Mouse (Mus musculus): ENCODE measurements around the gene Gfra4. TPM values are rescaled to one million over a fixed set of nuclear protein-coding genes. Genes with fewer than 3 reads are reported as not detected.

Gfra4 gene
- 58.3 and 63.5 TPM in 2 replicates for polyA plus RNA-seq (2012; rRNA removed)

GRCm38 (mm10) chr2:131042988-131043387 is at the start of gene Gfra4:
Gene Gfra4 (minus strand): TSS chr2:131043088.
- H3K36me3 ChIP-seq (ENCODE audit: control insufficient read depth, insufficient read depth, low read length), result no peaks in the 10 kb centered on the region
- H3K27me3 ChIP-seq (ENCODE audit: control insufficient read depth, insufficient read depth, low read length), result no peaks in the 10 kb centered on the region
- H3K27ac ChIP-seq (ENCODE audit: control insufficient read depth, insufficient read depth, low read depth, low read length), result no peak within 1 kb of the TSS
- TF ChIP-seq POLR2A (IDR thresholded peaks at IDR 0.05; ENCODE audit: control insufficient read depth, low read depth, low read length) (no peak), CTCF (IDR thresholded peaks at IDR 0.05; ENCODE audit: control insufficient read depth, insufficient read depth, insufficient replicate concordance, low read depth, low read length) (no peak)
- H3K4me1 ChIP-seq (ENCODE audit: control insufficient read depth, insufficient read depth, low read length), result peaks cover 11% of the 10 kb centered on the region
- H3K4me3 ChIP-seq (ENCODE audit: control insufficient read depth, low read depth, low read length), result no peak within 1 kb of the TSS

- H3K4me1 ChIP-seq (ENCODE audit: control insufficient read depth, insufficient read depth, low read length), result no peaks in the 10 kb centered on the region
- H3K4me3 ChIP-seq (ENCODE audit: control insufficient read depth, low read depth, low read length), result no peak overlapping the region
- H3K27me3 ChIP-seq (ENCODE audit: control insufficient read depth, insufficient read depth, low read length), result no peaks in the 10 kb centered on the region
- no peaks in the 10 kb centered on the region for H3K36me3 ChIP-seq (ENCODE audit: control insufficient read depth, insufficient read depth, low read length)
- no peak overlapping the region for H3K27ac ChIP-seq (ENCODE audit: control insufficient read depth, insufficient read depth, low read depth, low read length)
- TF ChIP-seq CTCF (IDR thresholded peaks at IDR 0.05; ENCODE audit: control insufficient read depth, insufficient read depth, insufficient replicate concordance, low read depth, low read length) (no peak), POLR2A (IDR thresholded peaks at IDR 0.05; ENCODE audit: control insufficient read depth, low read depth, low read length) (no peak)
Measured at GRCm38 (mm10) chr2:131090852-131091251, 48.0 kb upstream of the Gfra4 start.

GRCm38 (mm10) chr2:131089634-131090033 is 46.7 kb upstream of the Gfra4 start:
- H3K27ac ChIP-seq (ENCODE audit: control insufficient read depth, insufficient read depth, low read depth, low read length), result no peak overlapping the region
- H3K36me3 ChIP-seq (ENCODE audit: control insufficient read depth, insufficient read depth, low read length), result no peaks in the 10 kb centered on the region
- no peaks in the 10 kb centered on the region for H3K27me3 ChIP-seq (ENCODE audit: control insufficient read depth, insufficient read depth, low read length)
- no peak overlapping the region for H3K4me3 ChIP-seq (ENCODE audit: control insufficient read depth, low read depth, low read length)
- TF ChIP-seq POLR2A (IDR thresholded peaks at IDR 0.05; ENCODE audit: control insufficient read depth, low read depth, low read length) (no peak), CTCF (IDR thresholded peaks at IDR 0.05; ENCODE audit: control insufficient read depth, insufficient read depth, insufficient replicate concordance, low read depth, low read length) (no peak)
- no peaks in the 10 kb centered on the region for H3K4me1 ChIP-seq (ENCODE audit: control insufficient read depth, insufficient read depth, low read length)

GRCm38 (mm10) chr2:131088581-131088980 is 45.7 kb upstream of the Gfra4 start:
- TF ChIP-seq CTCF (IDR thresholded peaks at IDR 0.05; ENCODE audit: control insufficient read depth, insufficient read depth, insufficient replicate concordance, low read depth, low read length), result no peak
- Histone ChIP-seq H3K4me3 (ENCODE audit: control insufficient read depth, low read depth, low read length) (no peak overlapping the region), H3K4me1 (ENCODE audit: control insufficient read depth, insufficient read depth, low read length) (no peaks in the 10 kb centered on the region), H3K36me3 (ENCODE audit: control insufficient read depth, insufficient read depth, low read length) (no peaks in the 10 kb centered on the region), H3K27me3 (ENCODE audit: control insufficient read depth, insufficient read depth, low read length) (no peaks in the 10 kb centered on the region), H3K27ac (ENCODE audit: control insufficient read depth, insufficient read depth, low read depth, low read length) (no peak overlapping the region)

GRCm38 (mm10) chr2:131086667-131087390 is 43.9 kb upstream of the Gfra4 start, which contains the start of gene Siglec1:
Gene Siglec1 (minus strand): TSS chr2:131086765.
- H3K27me3 ChIP-seq (ENCODE audit: control insufficient read depth, insufficient read depth, low read length), result no peaks in the 10 kb centered on the region
- H3K4me1 ChIP-seq (ENCODE audit: control insufficient read depth, insufficient read depth, low read length), result no peaks in the 10 kb centered on the region
- H3K4me3 ChIP-seq (ENCODE audit: control insufficient read depth, low read depth, low read length), result no peak within 1 kb of the TSS
- H3K27ac ChIP-seq (ENCODE audit: control insufficient read depth, insufficient read depth, low read depth, low read length), result 0 out of 2 replicates have a peak within 1 kb of the TSS, but pooled peaks have one; percentile 7
- no peak for TF ChIP-seq POLR2A (IDR thresholded peaks at IDR 0.05; ENCODE audit: control insufficient read depth, low read depth, low read length)
- TF ChIP-seq CTCF (IDR thresholded peaks at IDR 0.05; ENCODE audit: control insufficient read depth, insufficient read depth, insufficient replicate concordance, low read depth, low read length), result no peak
- no peaks in the 10 kb centered on the region for H3K36me3 ChIP-seq (ENCODE audit: control insufficient read depth, insufficient read depth, low read length)

GRCm38 (mm10) chr2:131084206-131084605 is 41.3 kb upstream of the Gfra4 start:
- H3K4me1 ChIP-seq (ENCODE audit: control insufficient read depth, insufficient read depth, low read length), result no peaks in the 10 kb centered on the region
- no peaks in the 10 kb centered on the region for H3K36me3 ChIP-seq (ENCODE audit: control insufficient read depth, insufficient read depth, low read length)
- H3K27me3 ChIP-seq (ENCODE audit: control insufficient read depth, insufficient read depth, low read length), result no peaks in the 10 kb centered on the region
- no peak overlapping the region for H3K27ac ChIP-seq (ENCODE audit: control insufficient read depth, insufficient read depth, low read depth, low read length)
- TF ChIP-seq CTCF (IDR thresholded peaks at IDR 0.05; ENCODE audit: control insufficient read depth, insufficient read depth, insufficient replicate concordance, low read depth, low read length), result no peak
- TF ChIP-seq POLR2A (IDR thresholded peaks at IDR 0.05; ENCODE audit: control insufficient read depth, low read depth, low read length), result no peak
- H3K4me3 ChIP-seq (ENCODE audit: control insufficient read depth, low read depth, low read length), result no peak overlapping the region

GRCm38 (mm10) chr2:131080507-131080906 is 37.6 kb upstream of the Gfra4 start:
- Histone ChIP-seq H3K36me3 (ENCODE audit: control insufficient read depth, insufficient read depth, low read length) (no peaks in the 10 kb centered on the region), H3K4me1 (ENCODE audit: control insufficient read depth, insufficient read depth, low read length) (no peaks in the 10 kb centered on the region; the same call in 1 of the 2 replicates), H3K27me3 (ENCODE audit: control insufficient read depth, insufficient read depth, low read length) (no peaks in the 10 kb centered on the region), H3K4me3 (ENCODE audit: control insufficient read depth, low read depth, low read length) (no peak overlapping the region), H3K27ac (ENCODE audit: control insufficient read depth, insufficient read depth, low read depth, low read length) (no peak overlapping the region)
- TF ChIP-seq CTCF (IDR thresholded peaks at IDR 0.05; ENCODE audit: control insufficient read depth, insufficient read depth, insufficient replicate concordance, low read depth, low read length) (no peak), POLR2A (IDR thresholded peaks at IDR 0.05; ENCODE audit: control insufficient read depth, low read depth, low read length) (no peak)

Data from testis, adult 2 months (tissue).